In genomic region chr4:155802741-155803339, GRCm38 (mm10) we compare ENCODE assay signal across 8 mouse cellular contexts. TPM values are rescaled to one million over a fixed set of nuclear protein-coding genes. Genes with fewer than 3 reads are reported as not detected.
DNase-seq lines count a peak whose midpoint lies in the region; ATAC-seq and TF ChIP-seq lines count a peak whose summit lies in the region.

Mrpl20 (plus strand) TSS chr4:155802878.

- TF ChIP-seq POLR2A in myocyte (IDR thresholded peaks at IDR 0.05; ENCODE audit: insufficient read length, low read depth), result no peak

- H3K9me3 ChIP-seq in embryonic facial prominence, embryonic 14.5 days (ENCODE audit: control insufficient read depth, low read length), result no peaks in the 10 kb centered on the region
- no peaks in the 10 kb centered on the region for H3K9me3 ChIP-seq in heart, embryonic 15.5 days (replicated peaks)

- peaks cover 7% of the 10 kb centered on the region; the same call in 1 of the 2 replicates for H3K4me1 ChIP-seq in embryonic facial prominence, embryonic 14.5 days (ENCODE audit: control insufficient read depth, insufficient read depth, low read length)
- H3K4me1 ChIP-seq in heart, embryonic 15.5 days (replicated peaks), result peaks cover 16% of the 10 kb centered on the region

- peak within 1 kb of the TSS; percentile 88 for H3K9ac ChIP-seq in embryonic facial prominence, embryonic 14.5 days (ENCODE audit: low read depth, low read length)
- peak within 1 kb of the TSS; percentile 70 for H3K9ac ChIP-seq in heart, embryonic 15.5 days

- H3K4me2 ChIP-seq in embryonic facial prominence, embryonic 14.5 days (ENCODE audit: low read depth, low read length), result peak within 1 kb of the TSS; percentile 58
- peak within 1 kb of the TSS; percentile 65 for H3K4me2 ChIP-seq in heart, embryonic 15.5 days
- peak within 1 kb of the TSS; percentile 96 for H3K4me2 ChIP-seq in myocyte (ENCODE audit: low read depth)

- 10% methylated on average over 12 of the region's 12 CpGs for WGBS in embryonic facial prominence, embryonic 14.5 days
- WGBS in heart, embryonic 15.5 days, result 7% methylated on average over 12 of the region's 12 CpGs

- peak within 1 kb of the TSS; percentile 39 for H3K27ac ChIP-seq in embryonic facial prominence, embryonic 14.5 days (replicated peaks; ENCODE audit: low read depth, low read length)
- H3K27ac ChIP-seq in heart, embryonic 15.5 days, result peak within 1 kb of the TSS; percentile 63

- peak within 1 kb of the TSS; percentile 84 for H3K4me3 ChIP-seq in embryonic facial prominence, embryonic 14.5 days (ENCODE audit: low read depth, low read length)
- H3K4me3 ChIP-seq in heart, embryonic 15.5 days, result peak within 1 kb of the TSS; percentile 65
- H3K4me3 ChIP-seq in myocyte, result peak within 1 kb of the TSS; percentile 88

- H3K36me3 ChIP-seq in embryonic facial prominence, embryonic 14.5 days (ENCODE audit: control insufficient read depth, insufficient read depth, low read length), result peaks cover 27% of the 10 kb centered on the region
- H3K36me3 ChIP-seq in heart, embryonic 15.5 days, result peaks cover 9% of the 10 kb centered on the region
- peaks cover 11% of the 10 kb centered on the region for H3K36me3 ChIP-seq in myocyte (ENCODE audit: control insufficient read depth, insufficient read depth)

- peaks cover 24% of the 10 kb centered on the region for H3K79me2 ChIP-seq in myocyte (ENCODE audit: control insufficient read depth, insufficient read depth)

- peak within 1 kb of the TSS; percentile 5 for H3ac ChIP-seq in myocyte (ENCODE audit: control insufficient read depth, insufficient read length)

- DNase-seq in frontal cortex, adult 2 months (ENCODE audit: extremely low spot score in 1 of 2, low spot score in 1 of 2), result no peak
- DNase-seq in frontal cortex, postnatal 14 days (ENCODE audit: low spot score in 2 of 2), result no peak
- DNase-seq in MEL-GATA-1-ER (ENCODE audit: extremely low read depth, low read depth), result peak; percentile 59
- DNase-seq in embryonic facial prominence, embryonic 14.5 days (ENCODE audit: low spot score), result peak; percentile 54
- DNase-seq in left cerebral cortex, postnatal 36 days (ENCODE audit: low spot score in 2 of 2), result no peak
- no peak for DNase-seq in cerebellum, adult 8-10 months

- intact Hi-C loops in left cerebral cortex, postnatal 36 days (cut with DNase I), result no loop called here

- H3K27me3 ChIP-seq in embryonic facial prominence, embryonic 14.5 days (replicated peaks; ENCODE audit: control insufficient read depth, insufficient read depth, low read length), result no peaks in the 10 kb centered on the region
- no peaks in the 10 kb centered on the region for H3K27me3 ChIP-seq in heart, embryonic 15.5 days
- no peaks in the 10 kb centered on the region for H3K27me3 ChIP-seq in myocyte (ENCODE audit: control insufficient read depth, insufficient read depth, insufficient read length)

- ATAC-seq in embryonic facial prominence, embryonic 14.5 days (ENCODE audit: low read depth), result no peak
- ATAC-seq in heart, embryonic 15.5 days (replicated peaks; ENCODE audit: insufficient number of reproducible peaks, insufficient read depth, low FRiP score, low read depth), result no peak

TF ChIP-seq in myocyte, 11 proteins besides CTCF, POLR2A, EP300 and RAD21:
- no peak for TF ChIP-seq SRF (IDR thresholded peaks at IDR 0.05; ENCODE audit: control insufficient read depth, insufficient read length, low read depth)
- TF ChIP-seq TCF12 (IDR thresholded peaks at IDR 0.05; ENCODE audit: insufficient read depth, poor library complexity, severe bottlenecking), result no peak

RNA-seq across cellular contexts. Expression of gene Mrpl20, which starts in this region (rescaled TPM):
- 101 and 116 TPM in 2 replicates for polyA plus RNA-seq in frontal cortex, adult 2 months (2012; rRNA removed)
- polyA plus RNA-seq in embryonic facial prominence, embryonic 14.5 days (2014; fragmentation: Nextera tagmentation; extraction: Ambion mirVana), result 199 and 219 TPM in 2 replicates
- polyA plus RNA-seq in heart, embryonic 15.5 days (2015; fragmentation: Nextera tagmentation; extraction: Ambion mirVana), result 131 TPM in 2 replicates
- 10 to 100 TPM; 77.3 to 91.6 TPM for total RNA-seq in left cerebral cortex, postnatal 36 days (2021)
- 132 TPM for polyA plus RNA-seq in myocyte (2012; fragmentation: generic; extraction: Trizol)

Comparison
In these comparisons a context has a peak if more than half of its experiments do, and no peak if none do; other contexts are left out.
1. DNase-seq: peak in MEL-GATA-1-ER (single experiment) and embryonic facial prominence, embryonic 14.5 days (single experiment); none in frontal cortex, adult 2 months (0 of 2), frontal cortex, postnatal 14 days (0 of 2), left cerebral cortex, postnatal 36 days (0 of 2) and cerebellum, adult 8-10 months (single experiment).
2. Peak in every context shown above with its lines, with median percentiles within 50 percentile points of each other: H3K4me2 ChIP-seq and H3K4me3 ChIP-seq.